Mouse (Mus musculus): ENCODE measurements around the gene Gm42669.

- TF ChIP-seq POLR2A (IDR thresholded peaks at IDR 0.05; ENCODE audit: low read depth, low read length): no peak
- TF ChIP-seq CTCF (IDR thresholded peaks at IDR 0.05; ENCODE audit: borderline replicate concordance, insufficient read depth, low read length): no peak
These were observed 9.6 kb upstream of the Gm42669 start for GRCm38 (mm10) chr5:107497519-107498501.
